Mouse (Mus musculus): ENCODE data around the gene Zbtb33.

Zbtb33 gene

GRCm38 (mm10) chrX:38189552-38190457 is at the start of gene Zbtb33:
Zbtb33 (plus strand) TSS chrX:38189793.
- DNase-seq (ENCODE audit: low spot score in 2 of 2), result peak; percentile 77 to 89

GRCm38 (mm10) chrX:38159097-38159496 is 30.5 kb upstream of the Zbtb33 start:
- no peak for DNase-seq (ENCODE audit: low spot score in 2 of 2)

GRCm38 (mm10) chrX:38165315-38165714 is 24.3 kb upstream of the Zbtb33 start:
- DNase-seq (ENCODE audit: low spot score in 2 of 2), result no peak

GRCm38 (mm10) chrX:38166064-38166463 is 23.5 kb upstream of the Zbtb33 start:
- no peak for DNase-seq (ENCODE audit: low spot score in 2 of 2)

- no peak for DNase-seq (ENCODE audit: low spot score in 2 of 2)
Observed at GRCm38 (mm10) chrX:38166592-38166991, 23.0 kb upstream of the Zbtb33 start.

- peak; percentile 20 to 31 for DNase-seq (ENCODE audit: low spot score in 2 of 2)
Observed at GRCm38 (mm10) chrX:38179891-38180310, 9.7 kb upstream of the Zbtb33 start.

- DNase-seq (ENCODE audit: low spot score in 2 of 2), result peak; percentile 3 to 9
Observed at GRCm38 (mm10) chrX:38180656-38181607, 8.7 kb upstream of the Zbtb33 start.

GRCm38 (mm10) chrX:38181608-38182258 is 7.9 kb upstream of the Zbtb33 start:
- DNase-seq (ENCODE audit: low spot score in 2 of 2), result peak; percentile 27 to 79

GRCm38 (mm10) chrX:38185520-38185919 is 4.1 kb upstream of the Zbtb33 start:
- no peak for DNase-seq (ENCODE audit: low spot score in 2 of 2)

GRCm38 (mm10) chrX:38190458-38190764 is 818 bp downstream of the Zbtb33 start:
- DNase-seq (ENCODE audit: low spot score in 2 of 2), result no peak

- no peak for DNase-seq (ENCODE audit: low spot score in 2 of 2)
Observed at GRCm38 (mm10) chrX:38201816-38202215, 12.2 kb downstream of the Zbtb33 start.

GRCm38 (mm10) chrX:38207392-38207791 is 17.8 kb downstream of the Zbtb33 start:
- no peak for DNase-seq (ENCODE audit: low spot score in 2 of 2)

GRCm38 (mm10) chrX:38216986-38217675 is 27.5 kb downstream of the Zbtb33 start:
- DNase-seq (ENCODE audit: low spot score in 2 of 2), result no peak

GRCm38 (mm10) chrX:38217676-38217991 is 28.0 kb downstream of the Zbtb33 start:
- no peak for DNase-seq (ENCODE audit: low spot score in 2 of 2)

GRCm38 (mm10) chrX:38222757-38223156 is 33.2 kb downstream of the Zbtb33 start:
- DNase-seq (ENCODE audit: low spot score in 2 of 2), result no peak

- DNase-seq (ENCODE audit: low spot score in 2 of 2), result no peak
Observed at GRCm38 (mm10) chrX:38229888-38230287, 40.3 kb downstream of the Zbtb33 start.

- peak in 1 of 2 experiments; percentile 11 for DNase-seq (ENCODE audit: low spot score in 2 of 2)
Observed at GRCm38 (mm10) chrX:38237731-38238130, 48.1 kb downstream of the Zbtb33 start.

Measured in thymus, postnatal 10 days (tissue).